Mouse (Mus musculus): ENCODE results near the gene BC030870. TPM values are rescaled to one million over a fixed set of nuclear protein-coding genes. Genes with fewer than 3 reads are reported as not detected.

BC030870 gene
- polyA plus RNA-seq, 1 experiment from 2014 or later, result 0.24 TPM

DNA sequence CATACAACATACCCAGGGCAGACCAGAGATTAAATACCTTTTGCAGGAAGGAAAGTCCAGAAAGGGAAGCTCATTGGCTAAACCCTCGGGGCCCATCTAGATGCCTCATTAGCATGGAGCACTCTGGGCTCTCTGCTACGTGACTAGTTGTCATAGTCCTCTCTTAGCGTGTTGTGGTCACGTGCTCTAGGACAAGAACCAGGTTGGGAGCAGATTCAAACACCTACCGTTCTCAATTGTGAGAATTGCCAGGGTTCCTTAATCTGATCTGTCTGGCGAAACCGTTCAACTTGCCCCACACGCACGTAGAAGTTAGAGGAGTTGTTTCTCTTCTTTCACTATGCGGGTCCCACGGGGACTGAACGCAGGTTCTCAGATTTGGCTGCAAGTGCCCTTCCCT, 41.2 kb downstream of the BC030870 start:
- H3K36me3 ChIP-seq (ENCODE audit: control insufficient read depth, insufficient read depth), result no peaks in the 10 kb centered on the region
- H3K9ac ChIP-seq (ENCODE audit: low read length), result no peak overlapping the region
- no peak for ATAC-seq (replicated peaks; ENCODE audit: extremely low read depth, insufficient read depth, low FRiP score)
- no peaks in the 10 kb centered on the region for H3K9me3 ChIP-seq (replicated peaks; ENCODE audit: control insufficient read depth, low read length)
- no peak overlapping the region for H3K4me3 ChIP-seq (ENCODE audit: low read length)
- no peak overlapping the region for H3K27ac ChIP-seq (ENCODE audit: low read length)
- no peaks in the 10 kb centered on the region for H3K4me1 ChIP-seq (ENCODE audit: control insufficient read depth, insufficient read depth, low read length)
- no peaks in the 10 kb centered on the region for H3K27me3 ChIP-seq (ENCODE audit: control insufficient read depth, insufficient read depth, low read length)
- no peak overlapping the region for H3K4me2 ChIP-seq (ENCODE audit: low read depth, low read length)
- WGBS, result 86% methylated on average over 12 of the region's 12 CpGs

- no peaks in the 10 kb centered on the region for H3K27me3 ChIP-seq (ENCODE audit: control insufficient read depth, insufficient read depth, low read length)
- no peak overlapping the region for H3K27ac ChIP-seq (ENCODE audit: low read length)
- ATAC-seq (replicated peaks; ENCODE audit: extremely low read depth, insufficient read depth, low FRiP score), result no peak
- H3K4me1 ChIP-seq (ENCODE audit: control insufficient read depth, insufficient read depth, low read length), result no peaks in the 10 kb centered on the region
- H3K36me3 ChIP-seq (ENCODE audit: control insufficient read depth, insufficient read depth), result no peaks in the 10 kb centered on the region
- H3K4me3 ChIP-seq (ENCODE audit: low read length), result no peak overlapping the region
- no peak overlapping the region for H3K4me2 ChIP-seq (ENCODE audit: low read depth, low read length)
- no peak overlapping the region for H3K9ac ChIP-seq (ENCODE audit: low read length)
- H3K9me3 ChIP-seq (replicated peaks; ENCODE audit: control insufficient read depth, low read length), result no peaks in the 10 kb centered on the region
- 37% methylated on average over 8 of the region's 8 CpGs for WGBS
Observed at GRCm38 (mm10) chr8:65087711-65088110, 41.7 kb downstream of the BC030870 start.

DNA sequence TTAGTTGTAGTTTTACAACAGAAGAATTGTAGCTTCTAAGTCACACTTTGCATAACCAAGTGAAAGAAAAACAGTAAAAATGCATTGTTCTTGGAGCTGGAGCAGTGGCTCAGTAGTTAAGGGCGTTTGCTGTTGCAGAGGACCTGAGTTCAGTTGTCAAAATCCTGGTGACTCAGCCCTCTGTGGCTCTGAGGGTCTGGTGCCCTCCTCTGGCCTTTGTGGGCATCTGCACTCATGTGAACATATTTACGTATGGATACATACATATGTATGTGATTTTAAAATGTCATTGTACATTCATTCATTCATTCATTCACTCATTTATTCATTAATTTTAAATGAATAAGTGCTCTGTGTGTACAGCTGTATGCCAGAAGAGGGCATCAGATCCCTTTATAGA, 43.7 kb downstream of the BC030870 start:
- H3K9ac ChIP-seq (ENCODE audit: low read length), result no peak overlapping the region
- no peak for ATAC-seq (replicated peaks; ENCODE audit: extremely low read depth, insufficient read depth, low FRiP score)
- H3K4me3 ChIP-seq (ENCODE audit: low read length), result no peak overlapping the region
- H3K9me3 ChIP-seq (replicated peaks; ENCODE audit: control insufficient read depth, low read length), result 0 out of 2 replicates have a peak, but pooled peaks cover 2% of the 10 kb centered on the region
- no peaks in the 10 kb centered on the region for H3K27me3 ChIP-seq (ENCODE audit: control insufficient read depth, insufficient read depth, low read length)
- WGBS, result 79% methylated on average over 2 of the region's 2 CpGs
- no peaks in the 10 kb centered on the region for H3K36me3 ChIP-seq (ENCODE audit: control insufficient read depth, insufficient read depth)
- no peak overlapping the region for H3K4me2 ChIP-seq (ENCODE audit: low read depth, low read length)
- no peak overlapping the region for H3K27ac ChIP-seq (ENCODE audit: low read length)
- no peaks in the 10 kb centered on the region for H3K4me1 ChIP-seq (ENCODE audit: control insufficient read depth, insufficient read depth, low read length)

DNA sequence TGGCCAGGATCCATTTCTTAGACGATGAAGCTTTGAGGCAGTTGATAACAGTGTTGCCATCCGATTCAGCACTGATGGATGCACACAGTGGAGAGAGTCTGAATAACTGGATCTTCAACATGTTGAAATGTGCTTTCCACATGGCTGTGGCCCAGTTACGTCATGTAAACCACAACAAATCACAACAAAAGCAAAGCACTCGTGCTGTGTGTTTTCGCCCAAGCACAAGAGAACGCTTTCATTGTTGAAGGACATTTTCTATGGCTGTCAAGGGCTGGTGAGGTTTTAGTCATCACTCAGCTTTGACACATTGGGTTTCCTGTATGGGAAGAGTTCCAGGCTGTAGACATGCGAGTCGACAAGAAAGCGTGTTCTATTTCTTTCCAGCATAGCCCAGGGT, 48.6 kb downstream of the BC030870 start:
- Histone ChIP-seq H3K27me3 (ENCODE audit: control insufficient read depth, insufficient read depth, low read length) (no peaks in the 10 kb centered on the region), H3K4me1 (ENCODE audit: control insufficient read depth, insufficient read depth, low read length) (no peaks in the 10 kb centered on the region), H3K9me3 (replicated peaks; ENCODE audit: control insufficient read depth, low read length) (0 out of 2 replicates have a peak, but pooled peaks cover 2% of the 10 kb centered on the region), H3K9ac (ENCODE audit: low read length) (no peak overlapping the region), H3K27ac (ENCODE audit: low read length) (no peak overlapping the region), H3K4me2 (ENCODE audit: low read depth, low read length) (no peak overlapping the region), H3K36me3 (ENCODE audit: control insufficient read depth, insufficient read depth) (no peaks in the 10 kb centered on the region), H3K4me3 (ENCODE audit: low read length) (no peak overlapping the region)
- 61% methylated on average over 9 of the region's 9 CpGs for WGBS
- ATAC-seq (replicated peaks; ENCODE audit: extremely low read depth, insufficient read depth, low FRiP score), result no peak

GRCm38 (mm10) chr8:65074733-65075132, 54.6 kb downstream of the BC030870 start, which contains the start of gene Gm10663:
TSS of gene Gm10663 (plus strand) at chr8:65075033.
- H3K27ac ChIP-seq (ENCODE audit: low read length), result no peak within 1 kb of the TSS
- no peak within 1 kb of the TSS for H3K4me2 ChIP-seq (ENCODE audit: low read depth, low read length)
- H3K4me1 ChIP-seq (ENCODE audit: control insufficient read depth, insufficient read depth, low read length), result no peaks in the 10 kb centered on the region
- no peak for ATAC-seq (replicated peaks; ENCODE audit: extremely low read depth, insufficient read depth, low FRiP score)
- H3K4me3 ChIP-seq (ENCODE audit: low read length), result no peak within 1 kb of the TSS
- no peaks in the 10 kb centered on the region for H3K9me3 ChIP-seq (replicated peaks; ENCODE audit: control insufficient read depth, low read length)
- H3K9ac ChIP-seq (ENCODE audit: low read length), result no peak within 1 kb of the TSS
- H3K27me3 ChIP-seq (ENCODE audit: control insufficient read depth, insufficient read depth, low read length), result no peaks in the 10 kb centered on the region
- 86% methylated on average over 2 of the region's 2 CpGs for WGBS
- no peaks in the 10 kb centered on the region for H3K36me3 ChIP-seq (ENCODE audit: control insufficient read depth, insufficient read depth)

DNA sequence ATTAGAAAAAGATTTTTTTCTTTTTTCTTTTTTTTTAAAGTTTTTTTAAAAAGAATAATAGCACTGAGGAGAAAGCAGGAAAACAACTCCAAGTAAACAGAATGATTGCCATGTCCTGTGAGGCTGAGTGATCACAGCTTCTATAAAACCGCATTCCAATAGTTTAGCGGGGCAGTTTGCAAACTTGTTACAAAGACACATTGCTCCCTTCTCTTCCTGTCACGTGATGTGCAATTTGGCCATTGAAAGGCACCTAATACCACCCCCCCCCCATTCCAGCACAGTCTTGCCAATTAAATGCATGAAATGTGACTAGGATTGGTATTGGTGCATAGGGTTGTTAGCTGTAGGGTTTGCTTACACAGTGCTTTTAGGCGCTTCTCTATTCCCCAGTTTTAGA, 58.4 kb downstream of the BC030870 start:
- Histone ChIP-seq H3K36me3 (ENCODE audit: control insufficient read depth, insufficient read depth) (no peaks in the 10 kb centered on the region), H3K4me2 (ENCODE audit: low read depth, low read length) (no peak overlapping the region), H3K4me1 (ENCODE audit: control insufficient read depth, insufficient read depth, low read length) (no peaks in the 10 kb centered on the region), H3K9me3 (replicated peaks; ENCODE audit: control insufficient read depth, low read length) (no peaks in the 10 kb centered on the region), H3K27ac (ENCODE audit: low read length) (no peak overlapping the region), H3K27me3 (ENCODE audit: control insufficient read depth, insufficient read depth, low read length) (no peaks in the 10 kb centered on the region), H3K4me3 (ENCODE audit: low read length) (no peak overlapping the region), H3K9ac (ENCODE audit: low read length) (no peak overlapping the region)
- WGBS, result 79% methylated on average over 4 of the region's 4 CpGs
- ATAC-seq (replicated peaks; ENCODE audit: extremely low read depth, insufficient read depth, low FRiP score), result no peak

DNA sequence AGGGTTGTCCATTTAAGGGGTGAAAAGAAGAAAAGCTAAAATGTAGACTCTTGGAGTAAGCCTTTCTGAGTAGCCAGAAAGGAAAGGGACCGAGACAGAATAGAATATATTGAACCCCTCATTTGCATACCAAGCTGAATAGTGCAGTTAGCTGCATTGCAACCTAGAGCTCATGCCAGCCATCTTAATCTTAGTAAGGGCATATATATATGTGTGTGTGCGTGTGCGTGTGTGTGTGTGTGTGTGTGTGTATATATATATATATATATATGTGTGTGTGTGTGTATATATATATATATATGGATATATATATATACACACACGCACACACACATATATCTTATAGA, 60.9 kb downstream of the BC030870 start:
- no peak overlapping the region for H3K4me3 ChIP-seq (ENCODE audit: low read length)
- no peaks in the 10 kb centered on the region for H3K9me3 ChIP-seq (replicated peaks; ENCODE audit: control insufficient read depth, low read length)
- no peak for ATAC-seq (replicated peaks; ENCODE audit: extremely low read depth, insufficient read depth, low FRiP score)
- 88% methylated on average over 4 of the region's 4 CpGs for WGBS
- H3K27ac ChIP-seq (ENCODE audit: low read length), result no peak overlapping the region
- H3K4me2 ChIP-seq (ENCODE audit: low read depth, low read length), result no peak overlapping the region
- no peaks in the 10 kb centered on the region for H3K27me3 ChIP-seq (ENCODE audit: control insufficient read depth, insufficient read depth, low read length)
- H3K36me3 ChIP-seq (ENCODE audit: control insufficient read depth, insufficient read depth), result no peaks in the 10 kb centered on the region
- no peaks in the 10 kb centered on the region for H3K4me1 ChIP-seq (ENCODE audit: control insufficient read depth, insufficient read depth, low read length)
- H3K9ac ChIP-seq (ENCODE audit: low read length), result no peak overlapping the region

- Histone ChIP-seq H3K27me3 (ENCODE audit: control insufficient read depth, insufficient read depth, low read length) (no peaks in the 10 kb centered on the region), H3K9me3 (replicated peaks; ENCODE audit: control insufficient read depth, low read length) (no peaks in the 10 kb centered on the region), H3K4me3 (ENCODE audit: low read length) (no peak overlapping the region), H3K36me3 (ENCODE audit: control insufficient read depth, insufficient read depth) (no peaks in the 10 kb centered on the region), H3K4me2 (ENCODE audit: low read depth, low read length) (no peak overlapping the region), H3K27ac (ENCODE audit: low read length) (no peak overlapping the region), H3K9ac (ENCODE audit: low read length) (no peak overlapping the region), H3K4me1 (ENCODE audit: control insufficient read depth, insufficient read depth, low read length) (no peaks in the 10 kb centered on the region)
- no peak for ATAC-seq (replicated peaks; ENCODE audit: extremely low read depth, insufficient read depth, low FRiP score)
- 47% methylated on average over 10 of the region's 10 CpGs for WGBS
Observed at GRCm38 (mm10) chr8:65067694-65068472, 61.5 kb downstream of the BC030870 start.

DNA sequence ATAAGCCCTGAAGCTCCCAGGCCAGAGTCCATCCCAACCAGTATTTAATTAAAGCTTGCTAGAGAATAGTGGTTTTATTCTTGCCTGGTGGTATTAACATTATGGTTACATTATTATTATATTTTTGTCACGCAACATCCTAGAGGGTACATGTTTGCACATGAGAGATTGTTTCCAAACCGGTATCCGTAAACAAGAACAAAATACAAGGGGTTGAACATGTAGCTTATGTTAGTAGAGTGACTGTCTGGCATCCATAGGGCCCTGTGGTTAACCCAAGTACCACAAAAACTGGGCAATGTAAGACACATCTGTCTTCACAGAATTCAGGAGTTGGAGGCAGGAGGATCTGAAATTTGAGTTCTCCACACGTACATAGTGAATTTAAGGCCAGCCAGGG, 62.3 kb downstream of the BC030870 start:
- Histone ChIP-seq H3K4me1 (ENCODE audit: control insufficient read depth, insufficient read depth, low read length) (no peaks in the 10 kb centered on the region), H3K36me3 (ENCODE audit: control insufficient read depth, insufficient read depth) (no peaks in the 10 kb centered on the region), H3K27ac (ENCODE audit: low read length) (no peak overlapping the region), H3K9me3 (replicated peaks; ENCODE audit: control insufficient read depth, low read length) (no peaks in the 10 kb centered on the region), H3K9ac (ENCODE audit: low read length) (no peak overlapping the region), H3K4me2 (ENCODE audit: low read depth, low read length) (no peak overlapping the region), H3K4me3 (ENCODE audit: low read length) (no peak overlapping the region), H3K27me3 (ENCODE audit: control insufficient read depth, insufficient read depth, low read length) (no peaks in the 10 kb centered on the region)
- no peak for ATAC-seq (replicated peaks; ENCODE audit: extremely low read depth, insufficient read depth, low FRiP score)
- 90% methylated on average over 4 of the region's 4 CpGs for WGBS

All from heart, embryonic 16.5 days (tissue).